Mouse (Mus musculus): ENCODE results near the gene Per1. TPM values are rescaled to one million over a fixed set of nuclear protein-coding genes. Genes with fewer than 3 reads are reported as not detected.

Per1 gene
- polyA plus RNA-seq, 1 experiment, result 13.9 TPM

- no peaks in the 10 kb centered on the region for H3K27me3 ChIP-seq (ENCODE audit: control insufficient read depth, insufficient read depth, low read length)
- H3K36me3 ChIP-seq (ENCODE audit: control insufficient read depth, insufficient read depth, low read length), result no peaks in the 10 kb centered on the region
- TF ChIP-seq CTCF (IDR thresholded peaks at IDR 0.05; ENCODE audit: extremely low read depth, insufficient read length, insufficient replicate concordance, low read depth, low read length) (no peak), POLR2A (IDR thresholded peaks at IDR 0.05; ENCODE audit: low read depth, low read length) (no peak)
- no peak overlapping the region for H3K4me3 ChIP-seq (ENCODE audit: low read depth, low read length)
- 71% methylated on average over 3 of the region's 3 CpGs for WGBS
- H3K4me1 ChIP-seq (ENCODE audit: control insufficient read depth, insufficient read depth, insufficient read length, low read length), result peaks cover 12% of the 10 kb centered on the region
- H3K27ac ChIP-seq (ENCODE audit: insufficient read depth, low read depth, low read length), result no peak overlapping the region
Measured at GRCm38 (mm10) chr11:69065394-69065925, 29.6 kb upstream of the Per1 start.

DNA sequence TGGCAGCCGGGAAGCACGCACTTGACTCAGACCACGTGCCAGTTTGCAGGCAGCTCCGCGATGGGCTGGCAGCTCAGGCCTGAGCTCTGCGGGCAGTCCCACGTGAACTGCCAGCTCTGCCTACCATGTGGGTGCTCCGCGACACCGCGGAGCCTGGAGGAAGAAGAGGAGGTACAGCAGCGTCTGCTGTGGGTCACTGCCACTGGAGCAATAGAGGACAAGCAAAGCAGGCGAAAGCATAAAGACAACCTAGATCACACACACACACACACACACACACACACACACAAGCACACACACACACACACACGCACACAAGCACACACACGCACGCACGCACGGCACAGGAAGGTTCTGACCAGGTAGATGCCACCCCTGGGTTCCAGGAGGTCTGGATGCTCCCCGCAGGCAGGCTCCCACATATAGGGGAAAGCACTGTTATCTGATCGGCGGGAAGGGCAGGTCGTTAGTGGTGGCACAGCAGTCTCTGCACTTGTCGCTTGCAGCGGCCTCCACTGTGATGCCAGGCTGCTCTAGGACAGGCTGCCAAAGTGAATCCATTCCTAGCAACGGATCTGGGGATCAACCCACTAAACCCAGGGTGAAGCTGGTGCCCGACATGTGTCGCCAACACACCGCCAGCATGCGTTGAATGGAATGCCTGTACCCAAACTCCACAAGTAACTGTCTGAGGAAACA, 28.7 kb upstream of the Per1 start:
- Histone ChIP-seq H3K4me3 (ENCODE audit: low read depth, low read length) (peak overlapping the region; percentile 53), H3K36me3 (ENCODE audit: control insufficient read depth, insufficient read depth, low read length) (no peaks in the 10 kb centered on the region), H3K4me1 (ENCODE audit: control insufficient read depth, insufficient read depth, insufficient read length, low read length) (peaks cover 12% of the 10 kb centered on the region; the same call in 1 of the 2 replicates), H3K27me3 (ENCODE audit: control insufficient read depth, insufficient read depth, low read length) (no peaks in the 10 kb centered on the region), H3K27ac (ENCODE audit: insufficient read depth, low read depth, low read length) (no peak overlapping the region)
- TF ChIP-seq POLR2A (IDR thresholded peaks at IDR 0.05; ENCODE audit: low read depth, low read length) (no peak), CTCF (IDR thresholded peaks at IDR 0.05; ENCODE audit: extremely low read depth, insufficient read length, insufficient replicate concordance, low read depth, low read length) (no peak)
- WGBS, result 4% methylated on average over 29 of the region's 29 CpGs

DNA sequence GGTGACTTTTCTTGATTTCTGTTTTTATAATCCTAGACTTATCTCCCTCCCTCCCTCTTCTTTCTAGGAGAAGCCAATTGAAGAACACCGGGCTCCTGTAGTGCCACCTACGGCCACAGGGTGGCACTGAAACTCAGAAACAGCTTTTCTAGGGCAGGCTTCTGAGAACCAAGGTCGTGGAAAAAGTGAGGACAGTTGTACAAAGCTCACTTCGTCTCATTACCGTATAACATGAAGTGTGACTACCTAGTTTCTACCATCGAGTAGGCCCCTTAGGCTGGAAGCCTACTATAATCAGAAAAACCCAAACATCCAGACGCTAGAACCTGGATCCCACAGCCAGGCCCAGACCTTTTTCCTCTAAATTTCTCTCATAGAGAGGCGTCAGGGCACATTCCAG, 28.1 kb upstream of the Per1 start:
- Histone ChIP-seq H3K27ac (ENCODE audit: insufficient read depth, low read depth, low read length) (peak overlapping the region; percentile 70; the same call in 1 of the 2 replicates), H3K27me3 (ENCODE audit: control insufficient read depth, insufficient read depth, low read length) (no peaks in the 10 kb centered on the region), H3K36me3 (ENCODE audit: control insufficient read depth, insufficient read depth, low read length) (no peaks in the 10 kb centered on the region), H3K4me3 (ENCODE audit: low read depth, low read length) (no peak overlapping the region), H3K4me1 (ENCODE audit: control insufficient read depth, insufficient read depth, insufficient read length, low read length) (peaks cover 10% of the 10 kb centered on the region; the same call in 1 of the 2 replicates)
- WGBS, result 5% methylated on average over 8 of the region's 8 CpGs
- no peak for TF ChIP-seq POLR2A (IDR thresholded peaks at IDR 0.05; ENCODE audit: low read depth, low read length)
- peak; percentile 85; the same call in 1 of the 2 replicates for TF ChIP-seq CTCF (IDR thresholded peaks at IDR 0.05; ENCODE audit: extremely low read depth, insufficient read length, insufficient replicate concordance, low read depth, low read length)

DNA sequence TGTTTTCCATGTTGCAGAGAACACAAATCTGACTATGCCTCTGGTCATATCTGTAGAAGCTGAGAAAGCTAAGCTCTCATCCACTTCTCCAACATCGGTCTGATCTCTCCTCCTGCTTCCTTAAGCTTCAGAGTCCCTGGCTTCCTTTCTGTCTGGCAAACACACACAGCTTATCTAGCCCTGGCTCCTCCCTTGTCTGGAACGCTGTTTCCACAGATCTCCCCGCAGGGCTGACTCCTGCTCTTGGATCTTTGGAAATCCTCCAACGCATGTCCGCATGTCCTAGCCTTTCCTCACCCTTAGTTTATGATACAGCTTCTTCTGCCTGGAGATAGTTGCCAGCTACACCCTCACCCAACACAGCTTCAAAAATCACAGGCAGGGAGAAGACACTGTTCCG, 27.4 kb upstream of the Per1 start:
- no peaks in the 10 kb centered on the region for H3K36me3 ChIP-seq (ENCODE audit: control insufficient read depth, insufficient read depth, low read length)
- H3K4me3 ChIP-seq (ENCODE audit: low read depth, low read length), result no peak overlapping the region
- H3K27me3 ChIP-seq (ENCODE audit: control insufficient read depth, insufficient read depth, low read length), result no peaks in the 10 kb centered on the region
- peaks cover 10% of the 10 kb centered on the region; the same call in 1 of the 2 replicates for H3K4me1 ChIP-seq (ENCODE audit: control insufficient read depth, insufficient read depth, insufficient read length, low read length)
- peak overlapping the region; percentile 70 for H3K27ac ChIP-seq (ENCODE audit: insufficient read depth, low read depth, low read length)
- WGBS, result 26% methylated on average over 6 of the region's 6 CpGs
- no peak for TF ChIP-seq POLR2A (IDR thresholded peaks at IDR 0.05; ENCODE audit: low read depth, low read length)
- no peak for TF ChIP-seq CTCF (IDR thresholded peaks at IDR 0.05; ENCODE audit: extremely low read depth, insufficient read length, insufficient replicate concordance, low read depth, low read length)

- Histone ChIP-seq H3K36me3 (ENCODE audit: control insufficient read depth, insufficient read depth, low read length) (no peaks in the 10 kb centered on the region), H3K4me1 (ENCODE audit: control insufficient read depth, insufficient read depth, insufficient read length, low read length) (peaks cover 10% of the 10 kb centered on the region; the same call in 1 of the 2 replicates), H3K27me3 (ENCODE audit: control insufficient read depth, insufficient read depth, low read length) (no peaks in the 10 kb centered on the region), H3K27ac (ENCODE audit: insufficient read depth, low read depth, low read length) (peak overlapping the region; percentile 60), H3K4me3 (ENCODE audit: low read depth, low read length) (peak overlapping the region; percentile 74)
- no peak for TF ChIP-seq POLR2A (IDR thresholded peaks at IDR 0.05; ENCODE audit: low read depth, low read length)
- TF ChIP-seq CTCF (IDR thresholded peaks at IDR 0.05; ENCODE audit: extremely low read depth, insufficient read length, insufficient replicate concordance, low read depth, low read length), result no peak; the same call in 1 of the 2 replicates
- WGBS, result 2% methylated on average over 13 of the region's 13 CpGs
Measured at GRCm38 (mm10) chr11:69070093-69070492, 24.9 kb upstream of the Per1 start.

DNA sequence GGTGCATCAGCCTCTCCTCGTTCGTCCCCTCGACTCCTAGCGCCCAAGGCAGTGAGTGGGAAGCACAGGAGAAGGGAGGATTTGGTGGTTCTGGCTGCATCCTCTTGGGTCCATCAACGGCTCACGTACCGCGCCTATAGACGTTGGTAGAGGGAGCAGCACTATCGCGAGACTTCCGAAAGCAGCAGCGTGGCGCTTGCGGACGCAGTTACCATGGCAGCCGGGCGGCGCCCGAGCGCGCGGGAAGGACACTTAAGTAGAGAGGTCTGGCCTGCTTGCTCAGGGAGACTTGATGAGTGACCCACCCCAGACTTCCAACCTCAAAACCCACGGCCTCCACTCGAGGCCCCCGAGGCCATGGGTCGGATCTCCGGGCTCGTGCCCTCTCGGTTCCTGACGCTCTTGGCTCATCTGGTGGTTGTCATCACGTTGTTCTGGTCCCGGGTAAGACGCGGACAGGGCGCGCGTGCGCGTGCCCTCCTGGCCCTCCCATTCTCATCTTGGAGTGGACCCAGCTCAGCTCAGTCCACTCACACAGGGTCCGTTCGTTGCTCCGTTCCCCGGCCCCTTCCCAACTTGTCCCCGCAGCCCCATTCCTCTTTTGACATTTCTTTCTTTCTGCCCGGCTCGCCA, 24.3 kb upstream of the Per1 start, which contains the start of gene Tmem107:
Gene Tmem107, plus strand, starts transcription at position 217 of the 633 bp plus-strand sequence.
- H3K27me3 ChIP-seq (ENCODE audit: control insufficient read depth, insufficient read depth, low read length), result no peaks in the 10 kb centered on the region
- H3K4me3 ChIP-seq (ENCODE audit: low read depth, low read length), result peak within 1 kb of the TSS; percentile 74
- H3K4me1 ChIP-seq (ENCODE audit: control insufficient read depth, insufficient read depth, insufficient read length, low read length), result peaks cover 10% of the 10 kb centered on the region; the same call in 1 of the 2 replicates
- peak within 1 kb of the TSS; percentile 60 for H3K27ac ChIP-seq (ENCODE audit: insufficient read depth, low read depth, low read length)
- TF ChIP-seq POLR2A (IDR thresholded peaks at IDR 0.05; ENCODE audit: low read depth, low read length), result peak; percentile 85
- TF ChIP-seq CTCF (IDR thresholded peaks at IDR 0.05; ENCODE audit: extremely low read depth, insufficient read length, insufficient replicate concordance, low read depth, low read length), result no peak
- H3K36me3 ChIP-seq (ENCODE audit: control insufficient read depth, insufficient read depth, low read length), result no peaks in the 10 kb centered on the region
- WGBS, result under 1% methylated on average over 47 of the region's 47 CpGs

GRCm38 (mm10) chr11:69071262-69071661, 23.8 kb upstream of the Per1 start:
- H3K4me3 ChIP-seq (ENCODE audit: low read depth, low read length), result peak overlapping the region; percentile 74
- H3K36me3 ChIP-seq (ENCODE audit: control insufficient read depth, insufficient read depth, low read length), result no peaks in the 10 kb centered on the region
- no peaks in the 10 kb centered on the region for H3K27me3 ChIP-seq (ENCODE audit: control insufficient read depth, insufficient read depth, low read length)
- peak overlapping the region; percentile 60; the same call in 1 of the 2 replicates for H3K27ac ChIP-seq (ENCODE audit: insufficient read depth, low read depth, low read length)
- TF ChIP-seq POLR2A (IDR thresholded peaks at IDR 0.05; ENCODE audit: low read depth, low read length), result no peak
- TF ChIP-seq CTCF (IDR thresholded peaks at IDR 0.05; ENCODE audit: extremely low read depth, insufficient read length, insufficient replicate concordance, low read depth, low read length), result no peak
- 36% methylated on average over 9 of the region's 9 CpGs for WGBS
- peaks cover 8% of the 10 kb centered on the region; the same call in 1 of the 2 replicates for H3K4me1 ChIP-seq (ENCODE audit: control insufficient read depth, insufficient read depth, insufficient read length, low read length)

Data from small intestine, adult 2 months (tissue).